Mouse (Mus musculus) inflammation-experienced regulatory T-cells, adult 6 months (primary cell): ENCODE results near the gene Cdkn2d. TPM values are rescaled to one million over a fixed set of nuclear protein-coding genes. Genes with fewer than 3 reads are reported as not detected.
"Not testable (repeated sequence)": the region's sequence is repeated elsewhere in the genome, so short reads cannot be mapped to it uniquely, and the experiment has no call there.

Experiments used
- ATAC-seq: one replicate; pipeline ENCODE4 v1.8.0; 2017
- polyA plus RNA-seq, 3 experiments: library from polyadenylated mRNA; unstranded; fragments of 100-300 nt; shearing (Covaris generic); gene quantifications; one replicate each; pipeline ENCODE4 v1.2.1; 2017

The Cdkn2d gene
- polyA plus RNA-seq, 3 experiments from 2014 or later: 116 to 131 (median 128) TPM

- ATAC-seq: peak; percentile 53
Measured at GRCm38 (mm10) chr9:21316696-21317095, 25.5 kb upstream of the Cdkn2d start.

- no peak for ATAC-seq
Measured at GRCm38 (mm10) chr9:21315421-21315820, 24.2 kb upstream of the Cdkn2d start.

- no peak for ATAC-seq
Measured at GRCm38 (mm10) chr9:21314367-21315140, 23.3 kb upstream of the Cdkn2d start.

GRCm38 (mm10) chr9:21313394-21313793 lies 22.2 kb upstream of the Cdkn2d start:
- peak; percentile 35 for ATAC-seq

GRCm38 (mm10) chr9:21312134-21312533 lies 20.9 kb upstream of the Cdkn2d start, which contains the start of gene Ap1m2:
Gene Ap1m2 (minus strand): TSS chr9:21312337.
- no peak for ATAC-seq

GRCm38 (mm10) chr9:21311695-21312094 lies 20.5 kb upstream of the Cdkn2d start:
- ATAC-seq: no peak

- peak; percentile 92 for ATAC-seq
Measured at GRCm38 (mm10) chr9:21309150-21309741, 18.0 kb upstream of the Cdkn2d start.

GRCm38 (mm10) chr9:21305065-21305464 lies 13.9 kb upstream of the Cdkn2d start:
- no peak for ATAC-seq

- ATAC-seq: no peak
Measured at GRCm38 (mm10) chr9:21299014-21299413, 7.8 kb upstream of the Cdkn2d start.

- ATAC-seq: no peak
Measured at GRCm38 (mm10) chr9:21292271-21292670, 1.1 kb upstream of the Cdkn2d start.

- not testable (repeated sequence) for ATAC-seq
Measured at GRCm38 (mm10) chr9:21291868-21292267, 661 bp upstream of the Cdkn2d start.

GRCm38 (mm10) chr9:21290589-21290988 lies 618 bp downstream of the Cdkn2d start:
- ATAC-seq: no peak

GRCm38 (mm10) chr9:21289337-21289671 lies 1.9 kb downstream of the Cdkn2d start:
- ATAC-seq: no peak

- ATAC-seq: no peak
Measured at GRCm38 (mm10) chr9:21288404-21289336, 2.5 kb downstream of the Cdkn2d start.

GRCm38 (mm10) chr9:21287571-21288402 lies 3.4 kb downstream of the Cdkn2d start, which contains the start of gene Kri1:
Gene Kri1 (minus strand): TSS chr9:21287969.
- peak; percentile 61 for ATAC-seq

- ATAC-seq: no peak
Measured at GRCm38 (mm10) chr9:21286753-21287152, 4.5 kb downstream of the Cdkn2d start.

GRCm38 (mm10) chr9:21283994-21284393 lies 7.2 kb downstream of the Cdkn2d start:
- ATAC-seq: no peak

- ATAC-seq: no peak
Measured at GRCm38 (mm10) chr9:21283591-21283990, 7.6 kb downstream of the Cdkn2d start.

- ATAC-seq: no peak
Measured at GRCm38 (mm10) chr9:21277776-21278175, 13.4 kb downstream of the Cdkn2d start.

GRCm38 (mm10) chr9:21276307-21276706 lies 14.9 kb downstream of the Cdkn2d start:
- ATAC-seq: no peak

GRCm38 (mm10) chr9:21275727-21276126 lies 15.5 kb downstream of the Cdkn2d start:
- ATAC-seq: no peak
